Mouse (Mus musculus) E14TG2a.4 (cell line): ENCODE measurements around the gene Dgcr2.

Experiments used
- CTCF ChIP-seq: conservative IDR thresholded peaks from 2 replicates; pipeline ENCODE4 v1.5.1; 2014; ENCODE audit warnings: low read length
- NANOG ChIP-seq: IDR thresholded peaks from 2 replicates; pipeline ENCODE4 v1.6.1; 2014; ENCODE audit warnings: borderline replicate concordance, low read length, mixed read lengths

DNA sequence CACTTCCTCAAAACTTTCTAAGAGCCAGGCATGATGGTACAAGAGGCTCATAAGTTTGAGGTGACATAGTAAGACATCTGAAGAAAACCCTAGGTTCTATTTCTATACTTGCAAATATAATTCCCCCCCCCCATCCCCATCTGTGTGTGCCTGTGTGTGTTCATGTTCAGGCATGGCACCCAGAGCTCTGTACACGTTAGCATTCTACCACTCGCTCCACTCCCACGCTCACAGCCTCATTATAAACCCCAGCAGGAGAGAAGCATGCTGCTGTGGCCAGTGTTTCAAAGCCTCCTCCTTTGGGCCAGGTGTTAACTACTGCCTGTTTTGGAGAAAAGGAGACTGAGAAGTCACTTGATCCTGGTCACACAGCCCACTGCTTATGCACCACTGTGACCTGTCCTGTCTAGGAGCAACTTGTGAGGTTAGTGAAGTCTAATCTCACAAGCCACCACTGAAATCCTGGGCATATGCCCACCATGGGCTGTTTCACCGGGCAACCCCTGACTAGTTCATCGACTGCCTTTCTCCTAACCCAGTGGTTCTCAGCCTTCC lies 33.6 kb upstream of the Dgcr2 start:
- TF ChIP-seq CTCF (no peak), NANOG (no peak)
